Mouse (Mus musculus) brain, adult 10 weeks (tissue): Measurements from ENCODE around the gene Cox7b. TPM values are rescaled to one million over a fixed set of nuclear protein-coding genes. Genes with fewer than 3 reads are reported as not detected.

ENCODE experiments used
- polyA plus RNA-seq: library from polyadenylated mRNA; stranded (reverse); fragments of 350-450 nt; fragmentation: Illumina TruSeq; extraction: RNeasy Lipid Tissue Mini Kit (QIAGEN cat#74804); gene quantifications from one replicate; pipeline ENCODE4 v1.2.3, GENCODE M21; 2015; ENCODE audit warnings: low read depth, low replicate concordance

Cox7b gene
- polyA plus RNA-seq, result 681 TPM

DNA sequence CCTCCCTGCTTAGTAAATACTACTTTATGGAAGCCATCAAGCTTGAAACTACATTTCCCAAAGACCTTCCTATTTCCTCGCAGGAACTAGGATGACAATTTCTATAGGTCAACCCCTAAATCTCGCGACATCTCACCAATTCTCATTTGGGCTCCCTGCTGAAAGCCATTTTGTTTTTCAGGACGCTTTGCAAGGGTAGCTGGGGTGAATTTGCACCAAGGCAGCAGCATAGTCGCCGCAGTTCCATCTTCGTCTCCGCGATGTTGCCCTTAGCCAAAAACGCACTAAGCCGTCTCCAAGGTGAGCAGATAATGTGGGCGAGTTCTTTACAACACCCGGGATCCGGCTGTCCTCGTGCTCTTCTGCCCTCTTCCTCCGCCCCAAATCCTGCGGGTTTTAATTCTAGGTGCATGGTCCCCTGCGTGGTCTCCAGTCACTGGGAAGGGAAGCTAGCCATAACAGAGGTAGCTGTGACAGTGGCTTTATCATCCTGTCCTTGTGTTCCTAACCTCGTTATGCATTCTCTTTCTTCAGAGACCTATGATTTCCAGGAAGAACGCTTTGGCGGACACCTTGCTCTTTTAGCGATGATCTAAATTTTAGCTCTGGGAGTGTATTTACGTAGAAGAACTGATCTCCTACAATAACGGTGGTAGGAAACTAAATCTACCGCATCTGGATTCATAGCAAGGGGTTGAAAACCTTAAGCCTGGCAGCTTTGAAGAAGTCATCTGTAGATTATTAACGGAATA, at the start of gene Cox7b:
Cox7b (plus strand) TSS at position 130 of the 752 bp plus-strand sequence.

DNA sequence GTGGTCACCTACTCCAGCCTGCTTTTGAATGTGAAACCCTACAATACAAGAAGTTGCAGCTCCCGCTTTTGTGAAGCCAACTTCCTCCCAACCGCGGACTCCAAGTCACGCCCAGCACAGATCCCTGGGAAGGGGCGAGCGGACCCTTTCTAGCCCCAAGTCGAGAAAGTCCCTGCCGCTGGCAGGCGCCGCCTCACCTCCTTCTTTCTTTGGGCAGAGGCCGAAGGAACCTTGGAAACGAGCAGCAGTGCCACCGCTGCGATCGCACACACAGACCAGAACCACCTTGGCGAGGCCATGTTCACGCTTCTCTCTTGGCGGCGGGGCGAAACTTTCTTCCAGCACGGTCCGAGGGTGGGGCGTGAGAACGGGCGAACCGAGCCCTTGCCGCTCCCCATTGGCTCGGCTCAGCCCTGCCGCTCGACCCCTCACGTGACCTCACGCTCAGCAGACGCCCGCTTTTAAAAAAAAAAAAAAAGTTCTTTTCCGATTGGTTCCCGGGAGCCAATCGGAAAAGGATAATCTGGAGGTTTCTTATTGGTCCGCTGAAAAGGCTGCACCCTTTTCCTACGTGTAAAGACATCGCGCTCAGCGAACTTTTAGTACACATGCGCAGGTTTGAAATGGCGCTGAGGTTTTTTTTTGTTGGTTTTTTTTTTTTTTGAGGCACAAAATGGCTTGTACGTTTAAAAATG, 3.9 kb upstream of the Cox7b start, which contains the start of gene Magt1:
Magt1 (minus strand) TSS at position 442 of the 695 bp plus-strand sequence.

DNA sequence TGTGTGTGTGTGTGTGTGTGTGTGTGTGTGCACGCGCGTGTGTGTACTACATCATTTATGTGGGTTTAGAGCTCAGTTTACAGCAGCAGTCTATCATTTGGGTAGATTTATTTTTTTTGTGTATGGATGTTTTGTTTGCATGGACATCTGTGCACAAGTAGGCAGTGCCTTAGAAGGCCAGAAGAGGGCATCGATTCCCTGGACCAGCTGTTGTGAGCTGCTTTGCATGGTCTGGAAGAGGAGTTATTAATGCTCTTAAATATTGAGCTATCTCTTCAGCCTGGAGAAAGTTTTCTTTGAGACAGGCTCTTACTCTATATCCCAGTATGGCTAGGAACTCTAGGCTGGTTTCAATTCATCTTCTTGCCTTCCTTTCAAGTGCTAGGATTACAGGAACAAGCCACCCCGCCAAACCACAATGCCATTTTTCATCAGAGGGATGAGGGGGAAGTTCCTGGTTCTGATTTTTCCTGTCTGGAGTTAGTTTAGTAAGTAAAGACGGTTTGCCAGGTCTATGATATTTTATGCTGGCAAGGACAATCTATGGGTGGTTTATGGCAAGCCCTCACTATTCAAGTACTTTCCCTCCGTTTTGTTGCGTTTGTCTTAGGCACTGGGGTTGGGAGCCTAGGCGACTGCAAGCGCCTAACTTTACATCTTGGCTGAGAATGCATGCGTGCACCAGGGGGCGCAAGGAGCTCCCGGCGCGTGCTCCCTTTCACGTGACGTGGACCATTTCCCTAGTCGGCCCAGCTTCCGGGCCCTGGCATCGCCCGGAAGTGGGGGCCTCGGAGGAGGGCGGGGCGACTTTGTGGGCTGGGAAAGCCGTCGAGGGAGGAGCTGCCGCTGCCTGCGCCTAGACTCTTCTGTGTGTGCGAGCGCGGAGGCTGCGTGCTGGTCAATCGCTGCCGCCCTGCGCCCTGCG, 11.2 kb downstream of the Cox7b start, which contains the start of gene Atp7a:
Atp7a (plus strand) TSS at position 859 of the 925 bp plus-strand sequence.

Other genes with a start within 250 kb of the Cox7b start
- gene Atrx, start 86.3 kb upstream of the Cox7b start, polyA plus RNA-seq, result 66.6 TPM
- 11.1 TPM for gene Magt1, start 3.8 kb upstream of the Cox7b start, polyA plus RNA-seq
- 3.3 TPM for gene Atp7a, start 11.6 kb downstream of the Cox7b start, polyA plus RNA-seq
- gene Tlr13, start 127.5 kb downstream of the Cox7b start, polyA plus RNA-seq, result 1.6 TPM
- 770 TPM for gene Pgk1, start 171.4 kb downstream of the Cox7b start, polyA plus RNA-seq
- gene Taf9b, start 205.5 kb downstream of the Cox7b start, polyA plus RNA-seq, result 34.2 TPM
- gene Fnd3c2, start 239.7 kb downstream of the Cox7b start, polyA plus RNA-seq, result not detected